Mouse (Mus musculus) heart, embryonic 16.5 days (tissue): Measurements from ENCODE around the gene Nsg2. TPM values are rescaled to one million over a fixed set of nuclear protein-coding genes. Genes with fewer than 3 reads are reported as not detected.
A peak's percentile ranks its signal among the peaks of the same experiment; 100 is the strongest.

ENCODE experiments used
- ATAC-seq: fragments of 200-750 bp; cut with Nextera tagmentation; replicated peaks from 2 replicates; pipeline ENCODE4 v1.8.0; 2017; ENCODE audit warnings: moderate number of reproducible peaks; ENCODE audit not compliant: insufficient read depth, low FRiP score; ENCODE audit errors: extremely low read depth
- H3K27ac ChIP-seq: fragments of 300-500 bp; sonication (generic); 2 replicates; pipeline ENCODE4 v1.5.1; 2014; ENCODE audit warnings: mild to moderate bottlenecking, low read length, control low read depth, moderate library complexity
- H3K27me3 ChIP-seq: fragments of 300-500 bp; sonication (generic); 2 replicates; pipeline ENCODE4 v1.6.1; 2014; ENCODE audit warnings: low read length, mixed read lengths; ENCODE audit not compliant: control insufficient read depth, insufficient read depth
- H3K36me3 ChIP-seq: fragments of 300-500 bp; sonication (generic); 2 replicates; pipeline ENCODE4 v1.6.1; 2014; ENCODE audit not compliant: control insufficient read depth, insufficient read depth
- H3K4me1 ChIP-seq: fragments of 300-500 bp; sonication (generic); 2 replicates; pipeline ENCODE4 v1.6.1; 2014; ENCODE audit warnings: low read length, mixed read lengths; ENCODE audit not compliant: control insufficient read depth, insufficient read depth
- H3K4me2 ChIP-seq: fragments of 300-500 bp; sonication (generic); 2 replicates; pipeline ENCODE4 v1.6.1; 2014; ENCODE audit warnings: low read depth, mild to moderate bottlenecking, control low read depth, low read length
- H3K4me3 ChIP-seq: fragments of 300-500 bp; sonication (generic); 2 replicates; pipeline ENCODE4 v1.5.1; 2014; ENCODE audit warnings: mild to moderate bottlenecking, control low read depth, low read length
- H3K9ac ChIP-seq: fragments of 300-500 bp; sonication (generic); 2 replicates; pipeline ENCODE4 v1.6.1; 2014; ENCODE audit warnings: low read length, control low read depth
- H3K9me3 ChIP-seq: fragments of 300-500 bp; sonication (generic); replicated peaks from 2 replicates; pipeline ENCODE4 v1.6.1; 2016; ENCODE audit warnings: low read length; ENCODE audit not compliant: control insufficient read depth
- WGBS: fragments of 180-500 bp; shearing (Covaris S2); extraction: QIAGEN DNeasy Blood & Tissue Kit; methylation state at CpG from one replicate; pipeline ENCODE4 v1.1.7; 2014; 5-methylcytosine and 5-hydroxymethylcytosine counted together
- polyA plus RNA-seq: library from polyadenylated mRNA; unstranded; fragments of >200 nt; fragmentation: Nextera tagmentation; extraction: Ambion mirVana; gene quantifications from 2 replicates; pipeline ENCODE4 v1.2.1, GENCODE M21; 2015

Gene Nsg2
- polyA plus RNA-seq, 1 experiment from 2014 or later, result 7.0 TPM

DNA sequence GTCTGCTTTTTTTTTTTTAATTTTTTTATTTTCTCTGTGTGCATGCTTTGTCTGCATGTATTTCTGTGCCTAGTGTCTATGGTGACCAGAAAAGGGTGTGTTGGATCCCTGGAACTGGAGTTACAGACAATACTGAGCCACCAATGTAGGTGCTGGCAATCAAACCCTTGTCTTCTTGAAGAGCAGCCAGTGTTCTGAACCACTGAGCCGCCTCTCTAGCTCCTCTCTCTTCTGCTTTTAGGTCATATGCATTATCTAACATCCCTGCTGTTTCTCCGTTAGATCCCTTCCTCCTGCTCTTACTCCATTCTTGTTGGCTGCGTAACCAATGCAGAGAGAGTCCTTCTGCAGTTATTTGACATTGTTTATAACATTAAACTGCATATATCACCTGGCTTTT, 8.6 kb downstream of the Nsg2 start:
- no peak overlapping the region for H3K27ac ChIP-seq
- WGBS, result 77% methylated on average over 3 of the region's 3 CpGs
- H3K27me3 ChIP-seq, result no peaks in the 10 kb centered on the region
- no peak overlapping the region for H3K4me2 ChIP-seq
- H3K36me3 ChIP-seq, result 0 out of 2 replicates have a peak, but pooled peaks cover 4% of the 10 kb centered on the region
- peaks cover 10% of the 10 kb centered on the region for H3K4me1 ChIP-seq
- no peak for ATAC-seq
- H3K4me3 ChIP-seq, result no peak overlapping the region
- no peaks in the 10 kb centered on the region; the same call in none of the 2 replicates for H3K9me3 ChIP-seq
- H3K9ac ChIP-seq, result no peak overlapping the region

DNA sequence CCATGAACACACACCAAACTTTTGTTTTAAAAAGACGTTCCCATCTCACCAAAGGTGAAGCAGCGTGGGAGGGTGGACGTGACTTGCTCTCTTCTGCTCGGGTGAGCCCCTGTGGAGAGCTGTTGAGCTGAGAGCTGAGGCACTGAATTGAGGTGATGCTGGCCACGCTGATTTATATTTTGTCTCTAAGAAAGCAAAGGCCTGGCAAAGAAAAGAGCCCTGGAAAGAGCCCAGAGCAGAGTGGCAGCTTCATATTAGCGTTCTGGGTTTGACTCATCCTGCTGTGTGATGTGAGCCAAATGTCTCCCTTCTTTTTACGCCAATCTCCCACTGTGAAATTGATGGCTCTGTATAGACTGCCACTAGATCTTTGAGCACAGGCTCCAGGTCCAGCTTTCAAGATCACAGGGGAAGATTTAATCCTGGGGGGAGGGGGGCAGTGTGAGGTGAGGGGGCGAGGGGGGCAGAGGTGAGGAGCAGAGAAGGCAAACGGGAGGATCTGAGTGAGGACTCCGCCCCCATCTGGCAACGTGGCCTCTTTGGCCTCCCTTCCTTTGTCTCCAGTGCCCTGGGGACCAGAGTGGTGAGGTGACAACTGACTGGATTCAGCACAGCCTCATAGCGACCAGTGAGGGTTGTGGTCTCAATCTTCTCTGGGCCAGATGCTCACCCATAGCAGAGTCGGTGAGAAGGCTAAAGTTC, 9.8 kb downstream of the Nsg2 start:
- Histone ChIP-seq H3K27ac (no peak overlapping the region), H3K27me3 (no peaks in the 10 kb centered on the region), H3K9me3 (no peaks in the 10 kb centered on the region; the same call in none of the 2 replicates), H3K4me2 (no peak overlapping the region), H3K9ac (no peak overlapping the region), H3K4me3 (no peak overlapping the region), H3K4me1 (peaks cover 10% of the 10 kb centered on the region), H3K36me3 (0 out of 2 replicates have a peak, but pooled peaks cover 4% of the 10 kb centered on the region)
- ATAC-seq, result peak; percentile 43; the same call in 1 of the 2 replicates
- WGBS, result 35% methylated on average over 13 of the region's 13 CpGs

DNA sequence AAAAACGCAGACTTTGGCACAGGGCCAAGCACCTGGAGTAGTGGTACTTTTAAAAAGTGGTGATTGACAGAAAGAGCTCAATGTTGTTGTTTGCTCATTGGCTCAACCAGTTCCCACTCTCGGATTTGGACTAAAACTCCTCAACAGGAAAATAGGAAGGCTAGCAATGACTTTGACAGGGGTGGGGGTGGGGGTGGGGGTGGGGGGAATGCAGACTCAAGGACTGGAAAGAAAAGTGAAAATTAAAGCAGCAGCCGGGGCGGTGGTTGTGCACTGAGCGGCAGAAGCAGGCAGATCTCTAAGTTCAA, 10.4 kb downstream of the Nsg2 start:
- Histone ChIP-seq H3K36me3 (0 out of 2 replicates have a peak, but pooled peaks cover 4% of the 10 kb centered on the region), H3K27ac (no peak overlapping the region), H3K9me3 (no peaks in the 10 kb centered on the region; the same call in none of the 2 replicates), H3K27me3 (no peaks in the 10 kb centered on the region), H3K4me1 (peaks cover 10% of the 10 kb centered on the region), H3K4me3 (no peak overlapping the region), H3K9ac (no peak overlapping the region), H3K4me2 (no peak overlapping the region)
- ATAC-seq, result no peak
- 68% methylated on average over 5 of the region's 5 CpGs for WGBS

DNA sequence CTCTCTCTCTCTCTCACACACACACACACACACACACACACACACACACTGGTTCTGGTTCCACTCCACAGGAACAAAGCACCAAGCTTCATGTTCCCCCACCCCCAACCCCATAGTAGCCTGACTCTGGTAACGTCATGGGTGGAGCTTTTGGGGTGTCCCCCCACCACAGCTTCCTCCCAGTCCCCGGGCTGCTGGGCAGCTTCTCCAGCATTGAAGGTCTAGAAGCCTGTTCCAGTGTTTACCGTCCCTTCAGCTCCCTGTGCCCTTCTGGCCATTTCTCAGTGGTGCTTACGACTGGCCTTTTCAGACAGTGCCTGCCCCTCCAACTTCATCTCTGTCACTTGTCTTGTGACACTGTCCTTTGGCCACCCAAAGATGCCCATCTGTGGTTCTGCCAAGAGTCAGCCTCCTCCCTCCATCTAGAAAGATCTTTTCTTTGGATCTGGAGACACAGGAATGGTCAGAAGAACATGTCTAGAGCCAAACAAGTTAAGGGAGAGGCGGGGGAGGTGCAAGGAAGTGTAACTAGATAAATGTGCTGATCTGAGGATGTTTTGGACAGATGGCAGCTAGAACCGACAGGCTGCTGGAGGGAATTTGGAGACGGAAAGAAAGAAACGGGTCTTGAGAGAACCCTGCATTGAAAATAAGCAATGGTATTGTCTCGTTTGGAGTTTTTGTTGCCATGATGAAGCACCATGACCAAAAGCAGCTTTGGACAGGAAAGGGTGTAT, 11.8 kb downstream of the Nsg2 start:
- Histone ChIP-seq H3K4me2 (no peak overlapping the region), H3K9ac (no peak overlapping the region), H3K27me3 (no peaks in the 10 kb centered on the region), H3K4me3 (no peak overlapping the region), H3K27ac (no peak overlapping the region), H3K36me3 (0 out of 2 replicates have a peak, but pooled peaks cover 2% of the 10 kb centered on the region), H3K4me1 (peaks cover 10% of the 10 kb centered on the region), H3K9me3 (no peaks in the 10 kb centered on the region; the same call in none of the 2 replicates)
- WGBS, result 56% methylated on average over 9 of the region's 9 CpGs
- no peak for ATAC-seq

DNA sequence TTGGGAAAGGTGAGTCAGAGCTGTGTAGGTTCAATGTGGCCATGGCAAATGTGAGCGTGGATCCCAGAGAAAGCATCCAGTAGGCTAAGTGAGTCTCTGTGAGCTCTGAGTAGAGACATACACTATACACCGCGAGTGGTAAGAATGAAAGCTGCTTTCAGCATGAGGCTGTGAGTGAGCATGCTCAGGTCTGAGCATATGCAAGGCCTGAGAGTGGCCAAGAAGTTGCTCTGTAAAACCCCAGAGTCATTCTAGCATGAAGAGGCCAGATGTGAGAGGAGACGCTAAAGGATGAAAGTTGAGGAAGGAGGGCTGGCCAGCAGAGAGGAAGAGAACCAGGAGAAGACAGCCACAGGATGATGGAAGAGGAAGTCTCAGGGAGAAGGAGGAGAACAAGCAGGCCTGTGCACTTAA, 12.8 kb downstream of the Nsg2 start:
- Histone ChIP-seq H3K27ac (peak overlapping the region; percentile 64; the same call in 1 of the 2 replicates), H3K4me1 (peaks cover 10% of the 10 kb centered on the region), H3K4me3 (no peak overlapping the region), H3K36me3 (no peaks in the 10 kb centered on the region), H3K4me2 (no peak overlapping the region), H3K27me3 (no peaks in the 10 kb centered on the region), H3K9ac (no peak overlapping the region), H3K9me3 (no peaks in the 10 kb centered on the region)
- no peak for ATAC-seq
- WGBS, result 83% methylated on average over 4 of the region's 4 CpGs

DNA sequence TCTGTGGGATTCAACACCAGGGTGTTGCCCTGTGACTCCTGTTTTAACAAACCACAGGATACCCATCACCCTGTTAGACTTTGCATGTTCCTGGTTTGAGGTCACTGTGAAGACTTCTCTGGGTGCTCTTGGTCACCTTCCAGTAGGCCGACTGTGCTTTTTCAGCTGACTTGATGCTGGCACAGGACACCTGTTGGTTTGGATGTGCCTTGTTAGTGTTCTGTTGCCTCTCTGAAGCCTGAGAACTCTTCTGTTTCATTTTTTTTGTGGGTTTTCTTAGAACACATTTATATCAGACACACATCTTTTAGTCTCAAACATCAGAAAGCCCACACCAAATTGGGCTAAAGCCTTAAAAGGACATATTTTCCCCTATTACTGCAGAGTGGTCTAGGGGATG, 13.3 kb downstream of the Nsg2 start:
- H3K4me1 ChIP-seq, result peaks cover 10% of the 10 kb centered on the region
- no peak overlapping the region for H3K9ac ChIP-seq
- WGBS, result 45% methylated on average over 1 of the region's 1 CpGs
- no peak overlapping the region for H3K4me3 ChIP-seq
- no peaks in the 10 kb centered on the region for H3K9me3 ChIP-seq
- H3K27me3 ChIP-seq, result no peaks in the 10 kb centered on the region
- peak overlapping the region; percentile 64; the same call in 1 of the 2 replicates for H3K27ac ChIP-seq
- no peaks in the 10 kb centered on the region for H3K36me3 ChIP-seq
- no peak overlapping the region for H3K4me2 ChIP-seq
- ATAC-seq, result no peak

DNA sequence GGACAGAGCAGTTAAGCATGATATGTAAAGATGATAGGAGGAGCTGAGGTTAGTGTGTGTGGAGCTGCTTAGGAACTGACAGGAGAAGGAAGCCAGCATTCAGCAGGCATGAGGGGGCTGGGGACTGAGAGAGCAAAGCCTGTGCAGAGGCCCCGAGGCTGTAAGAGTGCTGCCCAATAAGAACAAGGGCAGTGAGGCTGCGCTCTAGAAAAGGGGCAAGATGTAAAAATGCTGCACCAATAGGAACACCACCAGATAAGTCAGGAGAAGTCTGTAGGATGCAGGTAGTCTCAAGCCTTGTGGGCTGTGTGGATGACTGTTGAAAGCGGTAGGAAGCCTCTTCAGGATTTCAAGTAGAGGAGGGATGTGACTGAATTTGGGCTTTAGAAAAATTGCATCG, 17.9 kb downstream of the Nsg2 start:
- Histone ChIP-seq H3K9ac (no peak overlapping the region), H3K4me2 (no peak overlapping the region), H3K36me3 (no peaks in the 10 kb centered on the region), H3K27me3 (no peaks in the 10 kb centered on the region), H3K4me1 (no peaks in the 10 kb centered on the region), H3K4me3 (no peak overlapping the region), H3K27ac (no peak overlapping the region), H3K9me3 (no peaks in the 10 kb centered on the region)
- no peak for ATAC-seq
- 51% methylated on average over 4 of the region's 4 CpGs for WGBS

DNA sequence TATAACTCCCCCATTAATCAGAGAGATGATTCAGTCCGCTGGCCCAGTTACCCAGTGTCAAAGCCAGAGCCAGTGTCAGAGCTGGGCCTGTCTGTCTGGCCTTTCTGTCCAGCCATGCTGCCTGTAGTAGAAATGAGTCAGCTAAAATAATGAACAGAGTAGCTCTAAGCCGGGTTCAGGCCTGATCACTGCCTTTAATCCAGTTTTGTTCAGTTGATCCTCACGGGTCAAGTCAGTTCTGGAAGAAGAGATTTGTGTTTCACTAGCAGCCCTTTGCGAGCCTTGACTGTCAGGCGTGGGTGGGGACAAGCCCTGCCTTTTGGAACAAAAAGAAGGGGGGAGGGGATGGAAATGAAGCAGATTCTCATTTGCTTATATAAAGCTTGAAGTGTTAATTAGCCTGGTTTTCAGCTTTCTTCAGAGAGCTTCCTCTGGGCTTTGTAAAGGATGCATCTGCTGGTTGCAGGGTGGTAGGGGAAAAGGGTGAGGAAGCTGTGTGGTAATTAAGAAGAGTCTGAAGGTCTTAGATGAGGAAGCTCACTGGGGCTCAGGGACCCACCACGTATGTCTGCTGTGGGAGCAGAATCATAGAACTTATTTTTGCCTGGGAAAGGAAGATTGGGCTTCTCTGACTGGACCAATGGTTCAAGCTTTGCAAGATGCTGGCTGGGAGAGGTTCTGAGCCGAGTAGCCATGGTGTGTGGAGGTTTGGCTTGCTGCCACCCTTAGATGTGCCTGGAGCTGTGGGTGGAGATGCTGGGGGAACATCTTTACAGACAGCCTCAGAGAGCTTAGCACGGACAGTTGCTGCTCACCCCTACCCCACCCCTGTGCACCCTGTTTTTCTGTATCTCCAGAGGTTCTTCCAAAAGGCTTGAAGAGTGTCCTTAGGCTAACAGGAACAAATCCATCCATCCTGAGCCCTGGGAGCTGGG, 20.0 kb downstream of the Nsg2 start:
- ATAC-seq, result no peak

More for the DNA sequence above, 20.0 kb downstream of the Nsg2 start:
- Histone ChIP-seq H3K27me3 (no peaks in the 10 kb centered on the region), H3K27ac (no peak overlapping the region), H3K4me1 (no peaks in the 10 kb centered on the region), H3K9ac (no peak overlapping the region), H3K36me3 (no peaks in the 10 kb centered on the region), H3K4me2 (no peak overlapping the region), H3K4me3 (no peak overlapping the region), H3K9me3 (no peaks in the 10 kb centered on the region)
- 45% methylated on average over 8 of the region's 8 CpGs for WGBS
